In genomic region chr6:31240051-31240450, GRCm38 (mm10) we compare ENCODE assay signal across 16 mouse cellular contexts.
DNase-seq lines count a peak whose midpoint lies in the region; ATAC-seq and TF ChIP-seq lines count a peak whose summit lies in the region.
"Had no signal": no experiment of that assay in that cellular context is flagged by ENCODE, and none has a peak within 500 bp of the region (broad histone marks: within the 10 kb centered on the region; RNA-seq: fewer than 3 reads in every experiment).

No protein-coding gene starts in this region.

- DNase-seq in heart, adult 11 months: peak; percentile 30
- DNase-seq in heart, postnatal 10 days: no peak
- DNase-seq in thymus, adult 2 months: peak; percentile 9
- no peak for DNase-seq in thymus, postnatal 25 days
- DNase-seq in splenic B cell, adult 2 months (ENCODE audit: low read depth, low spot score): peak; percentile 17
- no peak for DNase-seq in liver
- DNase-seq in urinary bladder, adult 2 months (ENCODE audit: low spot score): no peak
- DNase-seq: B cell, adult 2 months; cerebellum, adult 11-12 months; heart, postnatal 4 days; kidney, postnatal 14 days; left cerebral cortex, postnatal 4 days; liver, embryonic 13.5 days had no signal

- H3K4me3 ChIP-seq in thymus, adult 2 months (ENCODE audit: control insufficient read depth, insufficient read depth, low read length): no peak overlapping the region
- H3K4me3 ChIP-seq: liver, embryonic 13.5 days; midbrain, embryonic 12.5 days had no signal

- no peak overlapping the region for H3K27ac ChIP-seq in thymus, adult 2 months (ENCODE audit: control insufficient read depth, insufficient read depth, low read length)
- H3K27ac ChIP-seq: liver, embryonic 13.5 days; midbrain, embryonic 12.5 days had no signal

- peaks cover 2% of the 10 kb centered on the region; the same call in 1 of the 2 replicates for H3K4me1 ChIP-seq in thymus, adult 2 months (replicated peaks; ENCODE audit: control insufficient read depth, insufficient read depth, low read length)
- H3K4me1 ChIP-seq: liver, embryonic 13.5 days; midbrain, embryonic 12.5 days had no signal

- ATAC-seq in granulocyte monocyte progenitor cell, adult 5-6 weeks (replicated peaks; ENCODE audit: poor library complexity, severe bottlenecking): peak; percentile 94
- ATAC-seq: intestine, embryonic 16.5 days had no signal

- H3K36me3 ChIP-seq in thymus, adult 2 months (ENCODE audit: control insufficient read depth, insufficient read depth, low read length): no peaks in the 10 kb centered on the region
- H3K36me3 ChIP-seq in splenic B cell, adult 2 months (ENCODE audit: control insufficient read depth, insufficient read depth, low read length, poor library complexity, severe bottlenecking): no peaks in the 10 kb centered on the region
- H3K36me3 ChIP-seq: liver, embryonic 13.5 days; midbrain, embryonic 12.5 days had no signal

- TF ChIP-seq POLR2A in thymus, adult 2 months (IDR thresholded peaks at IDR 0.05; ENCODE audit: control insufficient read depth, extremely low read depth, insufficient read depth, low read length, poor library complexity): no peak

- no peak for TF ChIP-seq CTCF in thymus, adult 2 months (IDR thresholded peaks at IDR 0.05; ENCODE audit: borderline replicate concordance, control insufficient read depth, extremely low read depth, insufficient read depth, low read length, poor library complexity)

- no peaks in the 10 kb centered on the region for H3K27me3 ChIP-seq in thymus, adult 2 months (ENCODE audit: control insufficient read depth, insufficient read depth, low read length)
- H3K27me3 ChIP-seq in splenic B cell, adult 2 months (ENCODE audit: control insufficient read depth, insufficient read depth, low read length, poor library complexity, severe bottlenecking): no peaks in the 10 kb centered on the region
- H3K27me3 ChIP-seq: midbrain, embryonic 12.5 days had no signal

- 3% methylated on average over 9 of the region's 9 CpGs for WGBS in thymus, adult 2 months

- intact Hi-C loops in heart, postnatal 10 days (cut with DNase I): no loop called here

Comparison
In these comparisons a context has a peak if more than half of its experiments do, and no peak if none do; other contexts are left out.
1. DNase-seq: peak in heart, adult 11 months (single experiment), thymus, adult 2 months (single experiment) and splenic B cell, adult 2 months (single experiment); none in heart, postnatal 10 days (0 of 2), thymus, postnatal 25 days (single experiment), liver (single experiment) and urinary bladder, adult 2 months (single experiment).